Mouse (Mus musculus): ENCODE results near the gene Ipp. TPM values are rescaled to one million over a fixed set of nuclear protein-coding genes. Genes with fewer than 3 reads are reported as not detected.

Ipp gene
- polyA plus RNA-seq, 1 experiment from 2014 or later, result 23.4 TPM

- peak; percentile 97 for DNase-seq (ENCODE audit: low spot score)
Observed at GRCm38 (mm10) chr4:116557306-116558121, 50.2 kb downstream of the Ipp start, which contains the start of gene Gpbp1l1. Gpbp1l1 (plus strand) TSS chr4:116557658.

- DNase-seq (ENCODE audit: low spot score), result no peak
Observed at GRCm38 (mm10) chr4:116558151-116558882, 51.0 kb downstream of the Ipp start.

Other genes with a start within 250 kb of the Ipp start
- 5.3 and 7.0 TPM in 2 replicates for gene Mast2, start 43.4 kb upstream of the Ipp start, polyA plus RNA-seq (2015; fragmentation: Nextera tagmentation; extraction: Ambion mirVana)
- gene Tmem69, start 48.4 kb downstream of the Ipp start, polyA plus RNA-seq (2015; fragmentation: Nextera tagmentation; extraction: Ambion mirVana), result 26.9 and 31.4 TPM in 2 replicates
- gene Gpbp1l1, start 50.1 kb downstream of the Ipp start, polyA plus RNA-seq (2015; fragmentation: Nextera tagmentation; extraction: Ambion mirVana), result 53.2 and 54.5 TPM in 2 replicates
- gene Ccdc17, start 89.1 kb downstream of the Ipp start, polyA plus RNA-seq (2015; fragmentation: Nextera tagmentation; extraction: Ambion mirVana), result 3.8 and 4.1 TPM in 2 replicates
- 110 and 118 TPM in 2 replicates for gene Nasp, start 120.4 kb downstream of the Ipp start, polyA plus RNA-seq (2015; fragmentation: Nextera tagmentation; extraction: Ambion mirVana)
- gene Akr1a1, start 144.1 kb downstream of the Ipp start, polyA plus RNA-seq (2015; fragmentation: Nextera tagmentation; extraction: Ambion mirVana), result 624 and 637 TPM in 2 replicates
- 1,118 and 1,206 TPM in 2 replicates for gene Prdx1, start 178.0 kb downstream of the Ipp start, polyA plus RNA-seq (2015; fragmentation: Nextera tagmentation; extraction: Ambion mirVana)
- gene Mmachc, start 200.9 kb downstream of the Ipp start, polyA plus RNA-seq (2015; fragmentation: Nextera tagmentation; extraction: Ambion mirVana), result 12.0 and 13.6 TPM in 2 replicates
- 21.5 and 23.7 TPM in 2 replicates for gene Ccdc163, start 201.0 kb downstream of the Ipp start, polyA plus RNA-seq (2015; fragmentation: Nextera tagmentation; extraction: Ambion mirVana)
- 4.3 and 4.7 TPM in 2 replicates for gene Tesk2, start 213.4 kb downstream of the Ipp start, polyA plus RNA-seq (2015; fragmentation: Nextera tagmentation; extraction: Ambion mirVana)

Measured in thymus, postnatal 0 days (tissue).